Mouse (Mus musculus): ENCODE data around the gene Tmem178b. TPM values are rescaled to one million over a fixed set of nuclear protein-coding genes. Genes with fewer than 3 reads are reported as not detected.

Gene Tmem178b
- total and polyA plus RNA-seq, 2 experiments from 2014 or later = 31.3 to 159 TPM

DNA sequence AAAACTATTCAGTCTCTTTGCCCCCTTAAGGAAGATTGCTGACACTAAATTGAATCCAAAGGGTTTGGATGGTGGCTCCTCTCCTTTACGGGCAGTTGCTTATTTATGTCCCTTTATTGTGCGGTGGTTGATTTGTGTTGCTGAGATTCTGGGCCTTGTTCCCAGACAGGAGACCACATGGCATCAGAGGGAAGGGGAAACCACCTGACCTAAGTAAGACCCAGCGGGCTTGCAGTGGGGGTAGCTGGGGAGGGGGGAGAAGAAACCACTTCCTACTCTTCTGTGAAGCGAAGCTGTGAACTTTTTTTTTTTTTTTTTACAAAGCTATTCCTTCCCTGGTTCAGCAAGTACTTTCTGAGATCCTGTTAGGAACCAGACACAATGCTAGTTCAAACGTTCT, 269.5 kb downstream of the Tmem178b start:
- Histone ChIP-seq H3K27ac (ENCODE audit: low read depth, low read length) (no peak overlapping the region), H3K4me3 (ENCODE audit: low read depth, low read length) (no peak overlapping the region), H3K4me1 (ENCODE audit: insufficient read depth, low read length) (peaks cover 5% of the 10 kb centered on the region), H3K9ac (replicated peaks; ENCODE audit: low read length, poor library complexity, severe bottlenecking) (no peak overlapping the region), H3K4me2 (ENCODE audit: low read depth, low read length, poor library complexity, severe bottlenecking) (no peak overlapping the region), H3K36me3 (ENCODE audit: insufficient read depth, low read length) (no peaks in the 10 kb centered on the region), H3K9me3 (ENCODE audit: low read length) (no peaks in the 10 kb centered on the region), H3K27me3 (ENCODE audit: insufficient read depth, low read length) (no peaks in the 10 kb centered on the region)
- no peak for TF ChIP-seq CTCF (IDR thresholded peaks at IDR 0.05)
- peak; percentile 49 for DNase-seq (ENCODE audit: low spot score)
- ATAC-seq (ENCODE audit: low FRiP score) = no peak
- WGBS = 57% methylated on average over 5 of the region's 5 CpGs

DNA sequence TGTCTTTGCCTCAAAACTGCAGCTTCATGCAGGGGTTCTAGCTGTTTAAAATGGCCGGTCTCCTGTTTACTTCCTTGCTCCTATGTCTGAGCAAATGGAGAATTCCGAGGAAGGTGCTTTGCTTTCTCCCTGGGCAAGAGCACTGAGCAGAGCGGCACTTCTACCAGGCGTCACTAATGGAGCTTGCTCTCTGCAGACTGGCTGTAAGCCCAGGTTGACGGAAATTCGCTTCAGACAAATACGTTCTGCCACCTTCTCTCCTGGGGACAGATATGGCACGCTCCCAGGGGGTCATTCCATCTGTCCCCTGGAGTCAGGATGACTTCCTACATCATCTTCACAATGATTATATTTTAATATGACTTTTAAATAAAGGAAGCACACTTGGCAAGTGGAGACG, 271.3 kb downstream of the Tmem178b start:
- WGBS = 68% methylated on average over 9 of the region's 9 CpGs
- peak; percentile 57 for DNase-seq (ENCODE audit: low spot score)
- H3K9ac ChIP-seq (replicated peaks; ENCODE audit: low read length, poor library complexity, severe bottlenecking) = no peak overlapping the region
- no peaks in the 10 kb centered on the region for H3K9me3 ChIP-seq (ENCODE audit: low read length)
- H3K27ac ChIP-seq (ENCODE audit: low read depth, low read length) = no peak overlapping the region
- H3K4me1 ChIP-seq (ENCODE audit: insufficient read depth, low read length) = no peaks in the 10 kb centered on the region
- no peaks in the 10 kb centered on the region for H3K36me3 ChIP-seq (ENCODE audit: insufficient read depth, low read length)
- no peak for TF ChIP-seq CTCF (IDR thresholded peaks at IDR 0.05)
- no peak overlapping the region for H3K4me3 ChIP-seq (ENCODE audit: low read depth, low read length)
- H3K27me3 ChIP-seq (ENCODE audit: insufficient read depth, low read length) = no peaks in the 10 kb centered on the region
- ATAC-seq (ENCODE audit: low FRiP score) = no peak
- H3K4me2 ChIP-seq (ENCODE audit: low read depth, low read length, poor library complexity, severe bottlenecking) = no peak overlapping the region

DNA sequence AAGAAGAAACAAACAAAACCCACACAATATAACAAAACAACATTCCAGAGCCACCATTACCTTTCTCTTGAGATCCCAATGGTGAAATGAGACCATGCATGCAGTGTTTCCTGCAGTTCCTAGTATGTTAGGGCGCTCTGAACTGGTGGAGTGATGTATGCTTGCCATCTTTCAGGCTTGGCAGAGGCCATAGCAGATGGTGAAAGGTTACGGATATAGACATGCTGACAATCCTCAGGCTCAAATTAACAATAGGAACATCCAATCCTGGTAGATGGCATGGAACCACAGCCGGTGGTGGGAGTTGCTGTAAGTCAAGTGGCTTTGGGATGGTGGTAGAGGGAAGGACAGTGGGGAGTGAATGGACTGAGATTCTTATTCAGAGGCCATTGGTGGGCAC, 272.5 kb downstream of the Tmem178b start:
- no peaks in the 10 kb centered on the region for H3K4me1 ChIP-seq (ENCODE audit: insufficient read depth, low read length)
- H3K4me3 ChIP-seq (ENCODE audit: low read depth, low read length) = no peak overlapping the region
- WGBS = 96% methylated on average over 3 of the region's 3 CpGs
- H3K9ac ChIP-seq (replicated peaks; ENCODE audit: low read length, poor library complexity, severe bottlenecking) = no peak overlapping the region
- TF ChIP-seq CTCF (IDR thresholded peaks at IDR 0.05) = no peak
- H3K9me3 ChIP-seq (ENCODE audit: low read length) = no peaks in the 10 kb centered on the region
- H3K4me2 ChIP-seq (ENCODE audit: low read depth, low read length, poor library complexity, severe bottlenecking) = no peak overlapping the region
- no peaks in the 10 kb centered on the region for H3K27me3 ChIP-seq (ENCODE audit: insufficient read depth, low read length)
- H3K36me3 ChIP-seq (ENCODE audit: insufficient read depth, low read length) = no peaks in the 10 kb centered on the region
- no peak overlapping the region for H3K27ac ChIP-seq (ENCODE audit: low read depth, low read length)
- DNase-seq (ENCODE audit: low spot score) (no peak), ATAC-seq (ENCODE audit: low FRiP score) (no peak)

DNA sequence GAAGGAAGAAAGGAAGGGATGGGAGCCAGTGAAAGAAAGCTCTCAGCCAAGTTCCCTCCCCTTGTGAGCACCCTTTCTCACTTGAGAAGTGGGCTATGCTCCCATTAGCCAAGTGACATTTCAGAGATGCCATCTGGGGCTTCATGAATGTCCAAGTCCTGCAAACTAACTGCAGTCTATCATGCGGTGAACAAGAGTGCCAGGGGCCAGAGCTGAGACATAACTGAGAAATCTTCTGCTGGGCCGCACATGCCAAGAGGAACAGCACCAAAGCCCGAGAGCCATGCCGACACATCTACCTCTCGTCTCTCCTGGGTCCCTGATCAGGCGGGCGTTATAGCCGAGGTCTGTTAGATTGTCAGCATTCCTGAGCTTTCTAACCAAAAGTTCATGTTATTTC, 279.2 kb downstream of the Tmem178b start:
- H3K4me3 ChIP-seq (ENCODE audit: low read depth, low read length) = no peak overlapping the region
- no peaks in the 10 kb centered on the region for H3K27me3 ChIP-seq (ENCODE audit: insufficient read depth, low read length)
- H3K4me2 ChIP-seq (ENCODE audit: low read depth, low read length, poor library complexity, severe bottlenecking) = no peak overlapping the region
- H3K36me3 ChIP-seq (ENCODE audit: insufficient read depth, low read length) = no peaks in the 10 kb centered on the region
- no peak for ATAC-seq (ENCODE audit: low FRiP score)
- WGBS = 87% methylated on average over 8 of the region's 8 CpGs
- no peak overlapping the region for H3K27ac ChIP-seq (ENCODE audit: low read depth, low read length)
- TF ChIP-seq CTCF (IDR thresholded peaks at IDR 0.05) = no peak
- H3K9me3 ChIP-seq (ENCODE audit: low read length) = no peaks in the 10 kb centered on the region
- no peaks in the 10 kb centered on the region for H3K4me1 ChIP-seq (ENCODE audit: insufficient read depth, low read length)
- H3K9ac ChIP-seq (replicated peaks; ENCODE audit: low read length, poor library complexity, severe bottlenecking) = no peak overlapping the region
- peak; percentile 31 for DNase-seq (ENCODE audit: low spot score)

DNA sequence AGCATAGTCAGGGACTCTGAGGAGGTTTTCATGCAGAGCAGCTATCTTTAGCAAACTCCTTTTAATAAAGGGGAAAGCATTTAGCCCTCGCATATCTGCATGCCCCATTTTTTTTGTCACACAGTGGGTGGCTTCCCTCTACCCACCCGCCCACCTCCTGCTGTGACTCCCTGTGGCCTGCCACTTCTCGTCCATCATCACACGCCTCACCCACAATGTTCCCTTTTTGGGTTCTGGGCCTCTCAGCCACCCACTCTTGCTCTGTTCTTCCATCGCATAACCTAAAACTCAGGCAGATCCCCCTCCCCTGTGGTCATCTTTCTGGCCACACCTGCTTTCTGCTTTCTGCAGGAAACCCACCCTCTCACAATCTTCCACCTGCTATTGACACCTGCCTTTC, 288.3 kb downstream of the Tmem178b start:
- Histone ChIP-seq H3K27me3 (ENCODE audit: insufficient read depth, low read length) (no peaks in the 10 kb centered on the region), H3K4me2 (ENCODE audit: low read depth, low read length, poor library complexity, severe bottlenecking) (no peak overlapping the region), H3K36me3 (ENCODE audit: insufficient read depth, low read length) (no peaks in the 10 kb centered on the region), H3K9me3 (ENCODE audit: low read length) (no peaks in the 10 kb centered on the region), H3K9ac (replicated peaks; ENCODE audit: low read length, poor library complexity, severe bottlenecking) (no peak overlapping the region), H3K4me1 (ENCODE audit: insufficient read depth, low read length) (no peaks in the 10 kb centered on the region), H3K4me3 (ENCODE audit: low read depth, low read length) (no peak overlapping the region), H3K27ac (ENCODE audit: low read depth, low read length) (no peak overlapping the region)
- WGBS = 82% methylated on average over 5 of the region's 5 CpGs
- no peak for ATAC-seq (ENCODE audit: low FRiP score)
- no peak for DNase-seq (ENCODE audit: low spot score)
- no peak for TF ChIP-seq CTCF (IDR thresholded peaks at IDR 0.05)

DNA sequence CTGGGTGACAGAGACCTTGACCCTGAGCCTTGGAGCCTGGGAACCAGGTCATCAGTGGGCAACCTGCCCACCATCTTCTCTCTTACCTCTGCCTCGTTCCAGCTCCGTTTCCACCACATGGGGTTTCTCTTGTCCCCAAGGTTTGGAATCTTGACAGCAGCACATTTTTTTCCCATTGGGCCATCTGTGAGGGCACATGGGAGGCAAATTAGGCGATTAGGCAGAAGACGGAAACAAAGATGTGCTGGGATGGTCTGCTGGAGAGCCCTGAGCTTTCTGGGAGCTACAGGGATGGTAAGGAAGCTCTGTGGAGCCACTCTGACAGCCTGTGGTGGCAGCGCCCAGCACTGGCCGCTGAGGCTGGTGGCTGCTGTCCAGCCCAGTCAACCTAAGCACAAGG, 300.5 kb downstream of the Tmem178b start:
- H3K36me3 ChIP-seq (ENCODE audit: insufficient read depth, low read length) = no peaks in the 10 kb centered on the region
- ATAC-seq (ENCODE audit: low FRiP score) = no peak
- H3K27ac ChIP-seq (ENCODE audit: low read depth, low read length) = no peak overlapping the region
- H3K4me1 ChIP-seq (ENCODE audit: insufficient read depth, low read length) = peaks cover 11% of the 10 kb centered on the region
- H3K9ac ChIP-seq (replicated peaks; ENCODE audit: low read length, poor library complexity, severe bottlenecking) = no peak overlapping the region
- WGBS = 71% methylated on average over 6 of the region's 6 CpGs
- H3K27me3 ChIP-seq (ENCODE audit: insufficient read depth, low read length) = no peaks in the 10 kb centered on the region
- H3K9me3 ChIP-seq (ENCODE audit: low read length) = no peaks in the 10 kb centered on the region
- TF ChIP-seq CTCF (IDR thresholded peaks at IDR 0.05) = no peak
- H3K4me3 ChIP-seq (ENCODE audit: low read depth, low read length) = no peak overlapping the region
- H3K4me2 ChIP-seq (ENCODE audit: low read depth, low read length, poor library complexity, severe bottlenecking) = no peak overlapping the region
- DNase-seq (ENCODE audit: low spot score) = peak; percentile 19
